Comparison of ENCODE assay signal across 8 mouse cellular contexts in genomic region chr16:31081891-31082290, GRCm38 (mm10). TPM values are rescaled to one million over a fixed set of nuclear protein-coding genes. Genes with fewer than 3 reads are reported as not detected.
DNase-seq lines count a peak whose midpoint lies in the region; ATAC-seq and TF ChIP-seq lines count a peak whose summit lies in the region.

No protein-coding gene starts in this region.

- no peaks in the 10 kb centered on the region for H3K27me3 ChIP-seq in cerebellum, adult 2 months (ENCODE audit: control insufficient read depth, insufficient read depth, low read length)
- no peaks in the 10 kb centered on the region for H3K27me3 ChIP-seq in neural tube, embryonic 12.5 days (replicated peaks)
- no peaks in the 10 kb centered on the region for H3K27me3 ChIP-seq in liver, embryonic 12.5 days (replicated peaks)

- peak overlapping the region; percentile 42 for H3K4me3 ChIP-seq in cerebellum, adult 2 months (replicated peaks; ENCODE audit: insufficient read depth, low read depth, low read length)
- H3K4me3 ChIP-seq in neural tube, embryonic 12.5 days = no peak overlapping the region
- no peak overlapping the region for H3K4me3 ChIP-seq in liver, embryonic 12.5 days

- peak overlapping the region; percentile 71; the same call in 1 of the 2 replicates for H3K27ac ChIP-seq in cerebellum, adult 2 months (ENCODE audit: insufficient read depth, low read length)
- no peak overlapping the region for H3K27ac ChIP-seq in neural tube, embryonic 12.5 days
- no peak overlapping the region for H3K27ac ChIP-seq in liver, embryonic 12.5 days

- ATAC-seq in neural tube, embryonic 12.5 days (ENCODE audit: low FRiP score, low read depth) = no peak
- no peak for ATAC-seq in liver, embryonic 12.5 days

- H3K9me3 ChIP-seq in neural tube, embryonic 12.5 days = no peaks in the 10 kb centered on the region
- no peaks in the 10 kb centered on the region for H3K9me3 ChIP-seq in liver, embryonic 12.5 days (replicated peaks)

- H3K9ac ChIP-seq in neural tube, embryonic 12.5 days = no peak overlapping the region
- H3K9ac ChIP-seq in liver, embryonic 12.5 days = no peak overlapping the region

- 59% methylated on average over 6 of the region's 6 CpGs for WGBS in cerebellum, adult 2 months
- WGBS in neural tube, embryonic 12.5 days = 76% methylated on average over 6 of the region's 6 CpGs
- WGBS in liver, embryonic 12.5 days (ENCODE audit: insufficient replicate concordance) = 66% methylated on average over 6 of the region's 6 CpGs

- peak overlapping the region; percentile 98 for H3K4me2 ChIP-seq in neural tube, embryonic 12.5 days (replicated peaks)
- peak overlapping the region; percentile 99 for H3K4me2 ChIP-seq in liver, embryonic 12.5 days

- DNase-seq in cerebellum, adult 2 months = no peak
- DNase-seq in cerebellum, adult 9-10 months = no peak
- no peak for DNase-seq in neural tube, embryonic 10.5 days (ENCODE audit: extremely low spot score, low spot score)
- no peak for DNase-seq in layer of hippocampus, adult 9-11 months
- DNase-seq in layer of hippocampus, adult 11-12 months (ENCODE audit: low spot score) = no peak
- no peak for DNase-seq in ovary, postnatal 14 days (ENCODE audit: low spot score)

- no peak for TF ChIP-seq CTCF in cerebellum, adult 2 months (IDR thresholded peaks at IDR 0.05; ENCODE audit: borderline replicate concordance, insufficient read depth, low read depth, low read length)

- no peak for TF ChIP-seq POLR2A in cerebellum, adult 2 months (IDR thresholded peaks at IDR 0.05; ENCODE audit: borderline replicate concordance, insufficient read depth, low read length)

- H3K36me3 ChIP-seq in neural tube, embryonic 12.5 days = no peaks in the 10 kb centered on the region
- peaks cover 9% of the 10 kb centered on the region; the same call in 1 of the 2 replicates for H3K36me3 ChIP-seq in liver, embryonic 12.5 days

- H3K4me1 ChIP-seq in cerebellum, adult 2 months (ENCODE audit: control insufficient read depth, insufficient read depth, low read length) = peaks cover 8% of the 10 kb centered on the region; the same call in 1 of the 2 replicates
- peaks cover 11% of the 10 kb centered on the region for H3K4me1 ChIP-seq in neural tube, embryonic 12.5 days
- H3K4me1 ChIP-seq in liver, embryonic 12.5 days = peaks cover 25% of the 10 kb centered on the region

RNA-seq across cellular contexts. Expression of gene Xxylt1, which starts 0.7 kb away (rescaled TPM):
- polyA plus RNA-seq in cerebellum, adult 2 months (2012; rRNA removed) = 20.7 and 22.4 TPM in 2 replicates
- polyA plus RNA-seq in neural tube, embryonic 12.5 days (2016; fragmentation: Nextera tagmentation; extraction: Ambion mirVana) = 14.6 and 15.7 TPM in 2 replicates
- 7.5 and 8.3 TPM in 2 replicates for polyA plus RNA-seq in liver, embryonic 12.5 days (2016; fragmentation: Nextera tagmentation; extraction: Ambion mirVana)
